Mouse (Mus musculus): ENCODE measurements around the gene Ccz1. TPM values are rescaled to one million over a fixed set of nuclear protein-coding genes. Genes with fewer than 3 reads are reported as not detected.

Gene Ccz1
- polyA plus RNA-seq, 1 experiment: 54.9 TPM

DNA sequence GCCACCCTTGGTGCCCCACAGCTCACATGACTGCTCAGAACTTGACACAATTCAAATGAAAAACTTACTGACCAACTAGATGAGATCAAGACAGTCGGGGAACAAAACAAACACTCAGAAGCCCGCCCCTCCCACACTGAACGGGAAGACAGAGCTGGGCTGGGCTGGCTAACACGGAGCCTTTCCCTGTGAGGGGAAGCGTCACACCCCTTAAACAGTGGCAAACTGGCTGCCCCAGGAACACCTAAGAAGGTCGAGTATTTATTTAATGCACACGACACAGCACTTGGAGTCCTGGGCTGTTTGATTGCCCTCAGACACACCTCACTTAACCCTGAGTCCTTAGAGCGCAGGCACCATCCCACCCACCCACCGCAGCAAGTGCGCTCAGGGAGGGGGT lies 22.0 kb downstream of the Ccz1 start:
- no peak for DNase-seq (ENCODE audit: low read depth)
- TF ChIP-seq CTCF (IDR thresholded peaks at IDR 0.05; ENCODE audit: borderline replicate concordance, extremely low read depth, insufficient read depth, insufficient read length) (no peak), POLR2A (IDR thresholded peaks at IDR 0.05; ENCODE audit: borderline replicate concordance, extremely low read depth, insufficient read depth, insufficient read length, poor library complexity, severe bottlenecking) (no peak)

DNA sequence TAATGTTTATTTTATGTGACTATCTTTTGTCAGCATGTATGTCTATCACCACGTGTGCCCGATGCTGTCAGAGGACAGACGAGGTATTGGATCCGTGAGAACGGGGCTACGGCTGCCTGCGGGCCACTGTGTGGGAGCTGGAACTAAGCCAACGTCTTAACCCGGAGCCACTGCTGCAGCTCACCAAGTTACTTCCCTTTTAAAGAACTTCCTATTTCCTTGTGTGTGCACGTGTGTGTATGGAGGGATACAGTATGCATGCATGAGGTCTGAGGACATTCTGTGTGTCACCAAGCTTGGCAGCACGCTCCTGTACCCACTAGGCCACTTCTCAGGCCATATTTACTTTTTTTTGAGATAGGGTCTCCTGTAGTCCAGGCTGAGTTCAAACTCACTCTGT lies 24.6 kb downstream of the Ccz1 start:
- DNase-seq (ENCODE audit: low read depth): no peak
- no peak for TF ChIP-seq CTCF (IDR thresholded peaks at IDR 0.05; ENCODE audit: borderline replicate concordance, extremely low read depth, insufficient read depth, insufficient read length)
- no peak for TF ChIP-seq POLR2A (IDR thresholded peaks at IDR 0.05; ENCODE audit: borderline replicate concordance, extremely low read depth, insufficient read depth, insufficient read length, poor library complexity, severe bottlenecking)

DNA sequence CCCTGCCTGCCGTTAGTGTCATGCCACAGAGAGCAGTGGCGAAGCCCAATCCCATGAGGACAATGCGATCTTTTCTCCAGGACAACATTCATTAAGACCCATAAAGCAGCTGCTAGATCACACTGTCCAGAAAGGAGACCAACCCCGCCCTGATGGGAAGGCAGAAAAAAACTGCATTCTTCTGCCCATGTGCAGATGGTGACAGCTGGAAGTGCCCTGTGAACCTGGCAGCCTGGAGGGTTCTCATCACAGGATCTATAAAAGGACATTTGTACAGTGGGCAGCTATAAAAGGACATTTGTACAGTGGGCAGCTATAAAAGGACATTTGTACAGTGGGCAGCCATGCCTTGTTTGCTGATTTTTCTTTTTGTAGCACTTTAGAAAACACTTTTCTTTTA lies 25.6 kb downstream of the Ccz1 start:
- TF ChIP-seq POLR2A (IDR thresholded peaks at IDR 0.05; ENCODE audit: borderline replicate concordance, extremely low read depth, insufficient read depth, insufficient read length, poor library complexity, severe bottlenecking) (no peak), CTCF (IDR thresholded peaks at IDR 0.05; ENCODE audit: borderline replicate concordance, extremely low read depth, insufficient read depth, insufficient read length) (no peak)
- no peak for DNase-seq (ENCODE audit: low read depth)

DNA sequence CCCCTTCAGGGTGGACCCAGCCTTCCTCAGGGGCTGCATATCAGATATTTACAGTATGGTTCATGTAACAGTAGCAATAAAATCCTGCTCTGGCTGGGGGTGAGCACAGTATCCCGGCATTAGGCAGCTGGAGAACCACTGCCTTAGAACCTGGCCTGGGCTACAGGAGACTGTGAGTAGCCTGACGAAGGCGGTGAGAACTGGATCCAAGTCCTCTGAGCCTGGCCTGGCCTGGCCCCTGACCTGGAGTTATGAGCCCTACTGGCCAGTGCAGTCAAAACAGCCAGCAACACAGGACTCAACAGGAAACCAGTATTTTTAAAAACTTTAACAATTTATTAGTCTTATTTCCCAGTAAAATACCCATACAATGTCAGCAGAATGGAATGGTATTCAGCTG lies 27.1 kb downstream of the Ccz1 start:
- no peak for DNase-seq (ENCODE audit: low read depth)
- no peak for TF ChIP-seq POLR2A (IDR thresholded peaks at IDR 0.05; ENCODE audit: borderline replicate concordance, extremely low read depth, insufficient read depth, insufficient read length, poor library complexity, severe bottlenecking)
- no peak for TF ChIP-seq CTCF (IDR thresholded peaks at IDR 0.05; ENCODE audit: borderline replicate concordance, extremely low read depth, insufficient read depth, insufficient read length)

DNA sequence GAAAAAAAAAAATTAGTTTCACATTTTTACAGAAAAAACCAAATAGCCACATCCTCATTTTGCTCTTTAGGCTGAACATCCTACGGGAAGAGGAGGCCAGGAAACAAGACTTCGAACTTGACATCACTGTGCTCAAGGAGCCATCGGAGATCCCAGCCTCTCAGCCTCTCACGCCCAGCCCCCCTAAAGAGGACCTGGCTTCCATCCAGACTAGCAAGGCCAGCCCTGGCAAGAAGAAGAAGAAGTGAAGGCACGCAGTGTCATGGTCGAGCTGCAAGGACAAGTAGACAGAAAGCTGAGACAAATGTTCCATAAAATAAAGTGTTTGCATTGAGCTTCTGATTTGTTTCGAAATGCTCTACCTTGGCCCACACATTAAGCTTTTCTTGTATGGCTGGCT lies 29.3 kb downstream of the Ccz1 start:
- no peak for DNase-seq (ENCODE audit: low read depth)
- TF ChIP-seq CTCF (IDR thresholded peaks at IDR 0.05; ENCODE audit: borderline replicate concordance, extremely low read depth, insufficient read depth, insufficient read length) (no peak), POLR2A (IDR thresholded peaks at IDR 0.05; ENCODE audit: borderline replicate concordance, extremely low read depth, insufficient read depth, insufficient read length, poor library complexity, severe bottlenecking) (no peak)

DNA sequence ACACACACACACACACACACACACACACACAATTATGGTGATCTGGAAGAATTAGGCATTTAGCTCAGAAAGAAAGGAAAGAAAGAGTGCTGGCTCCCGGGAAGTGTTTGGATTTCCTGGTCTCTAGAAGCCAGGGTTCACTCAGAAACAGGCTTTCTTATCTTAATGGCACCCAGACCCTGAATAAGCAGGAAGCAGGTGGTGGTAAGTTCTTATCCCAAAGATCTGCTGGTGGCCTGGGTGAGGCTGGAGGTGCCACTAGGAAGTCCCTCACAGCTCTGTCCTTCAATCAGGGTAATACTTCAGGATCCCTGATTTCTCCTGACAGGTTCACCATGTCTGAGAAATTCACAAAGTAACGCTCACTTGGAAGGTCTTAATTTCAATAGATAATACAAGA lies 32.3 kb downstream of the Ccz1 start:
- no peak for DNase-seq (ENCODE audit: low read depth)
- TF ChIP-seq POLR2A (IDR thresholded peaks at IDR 0.05; ENCODE audit: borderline replicate concordance, extremely low read depth, insufficient read depth, insufficient read length, poor library complexity, severe bottlenecking) (no peak), CTCF (IDR thresholded peaks at IDR 0.05; ENCODE audit: borderline replicate concordance, extremely low read depth, insufficient read depth, insufficient read length) (no peak)

DNA sequence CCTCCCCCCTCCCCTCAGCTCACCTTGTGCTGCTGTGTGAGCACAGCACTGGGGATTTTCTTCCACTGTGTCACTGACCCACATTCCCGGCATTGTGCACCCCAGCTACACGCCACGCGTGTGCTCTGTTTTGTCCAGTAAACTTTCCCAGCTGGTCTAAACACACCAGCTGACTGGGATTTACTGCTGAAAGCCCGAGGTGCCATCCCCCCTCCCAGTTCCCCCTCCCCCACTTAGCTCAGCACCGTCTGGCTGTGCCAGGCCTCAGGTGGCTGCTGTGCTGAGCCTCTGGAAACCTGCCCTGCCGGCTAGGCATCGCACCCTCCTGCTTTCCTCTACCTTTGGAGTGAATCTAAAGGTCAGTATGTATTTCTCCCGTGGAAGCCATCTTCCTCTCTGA lies 33.8 kb downstream of the Ccz1 start:
- peak; percentile 66 for DNase-seq (ENCODE audit: low read depth)
- TF ChIP-seq CTCF (IDR thresholded peaks at IDR 0.05; ENCODE audit: borderline replicate concordance, extremely low read depth, insufficient read depth, insufficient read length) (no peak), POLR2A (IDR thresholded peaks at IDR 0.05; ENCODE audit: borderline replicate concordance, extremely low read depth, insufficient read depth, insufficient read length, poor library complexity, severe bottlenecking) (no peak)

DNA sequence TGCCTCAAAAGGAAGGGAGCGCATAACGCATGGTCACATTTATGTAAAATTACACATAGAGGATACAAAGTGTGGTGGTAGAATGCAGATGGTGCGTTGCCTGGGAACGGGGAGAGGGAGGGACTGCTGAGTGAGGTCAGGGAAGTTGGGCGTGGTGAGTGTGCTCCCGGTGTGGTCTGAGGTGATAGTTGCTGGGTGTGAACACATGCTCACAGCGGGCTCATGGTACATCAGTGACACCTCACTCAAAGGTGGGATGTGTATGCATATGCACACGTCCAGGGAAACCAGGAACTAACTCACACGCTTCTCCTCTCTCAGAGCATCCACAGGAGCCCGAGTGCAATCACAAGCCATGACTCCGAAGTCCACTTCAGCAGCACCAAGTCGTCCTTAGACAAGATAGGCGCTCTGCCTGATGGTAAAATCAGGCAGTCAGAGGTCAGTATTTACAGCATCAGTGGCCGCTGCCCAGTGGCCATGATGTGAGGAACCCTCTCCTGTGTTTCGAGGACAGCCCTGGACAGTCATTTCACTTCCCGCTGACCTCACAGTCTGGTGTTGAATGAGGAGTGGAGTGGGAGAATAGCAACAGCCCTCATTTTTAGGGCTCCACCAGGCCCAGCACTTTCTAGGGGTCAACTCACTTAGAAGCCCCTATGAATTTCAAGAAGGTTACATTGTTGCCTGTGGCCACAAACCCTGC lies 37.8 kb downstream of the Ccz1 start:
- no peak for DNase-seq (ENCODE audit: low read depth)
- no peak for TF ChIP-seq CTCF (IDR thresholded peaks at IDR 0.05; ENCODE audit: borderline replicate concordance, extremely low read depth, insufficient read depth, insufficient read length)
- no peak for TF ChIP-seq POLR2A (IDR thresholded peaks at IDR 0.05; ENCODE audit: borderline replicate concordance, extremely low read depth, insufficient read depth, insufficient read length, poor library complexity, severe bottlenecking)

DNA sequence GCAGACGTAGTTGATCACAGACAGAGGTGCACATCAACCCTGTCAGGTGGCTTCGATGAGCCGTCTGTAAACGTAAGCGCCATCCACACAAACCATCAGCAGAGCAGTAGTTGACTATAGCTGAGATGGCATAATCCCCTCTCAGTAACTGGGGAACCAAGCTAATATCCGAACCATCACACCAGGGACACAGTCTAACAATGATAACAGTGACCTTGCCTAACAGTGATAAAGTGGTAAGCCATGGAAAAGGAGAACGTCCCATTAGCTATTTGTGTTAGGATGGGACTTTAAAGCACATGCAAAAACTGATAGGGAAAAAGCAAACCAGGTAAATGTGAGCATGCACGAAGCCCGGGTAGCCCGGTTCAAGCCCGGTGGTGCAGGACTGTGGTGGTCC lies 38.4 kb downstream of the Ccz1 start:
- no peak for TF ChIP-seq POLR2A (IDR thresholded peaks at IDR 0.05; ENCODE audit: borderline replicate concordance, extremely low read depth, insufficient read depth, insufficient read length, poor library complexity, severe bottlenecking)

DNA sequence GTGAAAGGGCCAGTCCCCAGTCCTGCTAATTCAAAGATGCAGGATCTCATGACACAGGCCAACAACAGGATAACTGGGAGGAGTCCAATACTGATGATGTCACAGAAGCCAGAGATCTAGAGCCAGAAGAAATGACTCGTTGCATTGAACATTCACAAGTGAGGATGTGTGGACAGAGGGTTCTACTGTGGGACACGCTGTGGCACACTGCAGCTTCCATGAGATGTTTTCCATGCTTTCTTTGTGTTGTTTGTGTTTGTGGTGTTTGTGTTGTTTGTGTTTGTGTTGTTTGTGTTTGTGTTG lies 39.1 kb downstream of the Ccz1 start:
- no peak for DNase-seq (ENCODE audit: low read depth)
- no peak for TF ChIP-seq POLR2A (IDR thresholded peaks at IDR 0.05; ENCODE audit: borderline replicate concordance, extremely low read depth, insufficient read depth, insufficient read length, poor library complexity, severe bottlenecking)
- no peak for TF ChIP-seq CTCF (IDR thresholded peaks at IDR 0.05; ENCODE audit: borderline replicate concordance, extremely low read depth, insufficient read depth, insufficient read length)

More for the DNA sequence above, 38.4 kb downstream of the Ccz1 start:
- DNase-seq (ENCODE audit: low read depth): no peak

DNA sequence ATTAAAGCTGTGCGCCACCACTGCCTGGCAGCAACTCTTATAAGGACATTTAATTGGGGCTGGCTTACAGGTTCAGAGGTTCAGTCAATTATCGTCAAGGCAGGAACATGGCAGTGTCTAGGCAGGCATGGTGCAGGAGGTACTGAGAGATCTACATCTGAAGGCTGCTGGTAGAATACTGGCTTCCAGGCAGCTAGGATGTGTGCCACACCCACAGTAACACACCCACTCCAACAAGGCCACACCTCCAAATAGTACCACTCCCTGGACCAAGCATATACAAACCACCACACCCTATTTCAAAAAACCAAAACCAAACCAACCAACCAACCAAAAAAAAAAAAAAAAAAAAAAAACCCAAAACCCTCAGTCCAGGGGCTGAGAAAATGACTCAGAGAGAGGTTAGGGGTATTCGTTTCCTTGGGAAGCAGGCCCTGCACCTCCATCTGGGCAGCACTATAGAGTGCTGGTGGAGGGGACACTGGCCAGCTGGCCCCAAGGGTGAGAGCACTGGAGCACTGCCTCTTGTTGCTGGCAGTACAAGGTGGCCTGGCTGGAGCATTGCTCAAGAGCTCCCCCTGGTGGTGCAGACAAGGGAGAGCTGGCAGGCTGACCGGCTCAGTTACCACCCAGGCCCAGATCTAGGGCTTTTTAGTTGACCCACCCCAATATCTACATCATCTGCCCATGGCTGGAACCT lies 39.6 kb downstream of the Ccz1 start:
- peak; percentile 76 for DNase-seq (ENCODE audit: low read depth)
- TF ChIP-seq POLR2A (IDR thresholded peaks at IDR 0.05; ENCODE audit: borderline replicate concordance, extremely low read depth, insufficient read depth, insufficient read length, poor library complexity, severe bottlenecking): no peak
- peak; percentile 97 for TF ChIP-seq CTCF (IDR thresholded peaks at IDR 0.05; ENCODE audit: borderline replicate concordance, extremely low read depth, insufficient read depth, insufficient read length)

DNA sequence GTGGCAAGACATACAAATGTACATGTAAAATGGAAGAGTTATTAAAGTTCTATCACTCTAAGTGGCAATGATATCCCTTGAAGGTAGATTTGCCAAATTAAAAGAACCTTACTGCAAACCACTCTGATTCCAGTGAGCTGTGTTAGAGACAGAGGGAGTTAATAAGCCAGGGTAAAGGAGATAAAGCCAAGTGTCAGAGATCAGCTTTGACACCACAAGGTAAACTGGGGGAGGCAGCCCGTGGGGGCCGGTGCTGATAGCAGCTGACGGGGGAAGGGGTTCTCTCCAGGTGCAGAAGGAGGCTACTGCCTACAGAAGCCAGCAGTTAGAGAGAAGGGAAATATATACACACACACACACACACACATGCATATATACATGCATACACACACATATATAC lies 42.0 kb downstream of the Ccz1 start:
- no peak for DNase-seq (ENCODE audit: low read depth)
- TF ChIP-seq CTCF (IDR thresholded peaks at IDR 0.05; ENCODE audit: borderline replicate concordance, extremely low read depth, insufficient read depth, insufficient read length): no peak
- no peak for TF ChIP-seq POLR2A (IDR thresholded peaks at IDR 0.05; ENCODE audit: borderline replicate concordance, extremely low read depth, insufficient read depth, insufficient read length, poor library complexity, severe bottlenecking)
